Mouse (Mus musculus): Measurements from ENCODE around the gene Heatr5b. TPM values are rescaled to one million over a fixed set of nuclear protein-coding genes. Genes with fewer than 3 reads are reported as not detected.

The Heatr5b gene
- polyA plus RNA-seq, 1 experiment: 30.8 TPM

GRCm38 (mm10) chr17:78734806-78735205, 100.4 kb downstream of the Heatr5b start:
- Histone ChIP-seq H3K36me3 (ENCODE audit: control insufficient read depth, insufficient read depth, low read length) (no peaks in the 10 kb centered on the region), H3K4me3 (ENCODE audit: control insufficient read depth, insufficient read depth, low read length) (no peak overlapping the region), H3K27me3 (ENCODE audit: control insufficient read depth, insufficient read depth, low read length) (no peaks in the 10 kb centered on the region), H3K4me1 (replicated peaks; ENCODE audit: control insufficient read depth, insufficient read depth, low read length) (peaks cover 8% of the 10 kb centered on the region; the same call in 1 of the 2 replicates), H3K27ac (ENCODE audit: control insufficient read depth, insufficient read depth, low read length) (no peak overlapping the region)
- WGBS: 92% methylated on average over 10 of the region's 10 CpGs
- no peak for TF ChIP-seq POLR2A (IDR thresholded peaks at IDR 0.05; ENCODE audit: control insufficient read depth, extremely low read depth, insufficient read depth, low read length, poor library complexity)
- no peak for TF ChIP-seq CTCF (IDR thresholded peaks at IDR 0.05; ENCODE audit: borderline replicate concordance, control insufficient read depth, extremely low read depth, insufficient read depth, low read length, poor library complexity)
- no peak for DNase-seq

GRCm38 (mm10) chr17:78732056-78732455, 103.1 kb downstream of the Heatr5b start:
- no peaks in the 10 kb centered on the region; the same call in 1 of the 2 replicates for H3K36me3 ChIP-seq (ENCODE audit: control insufficient read depth, insufficient read depth, low read length)
- no peaks in the 10 kb centered on the region for H3K27me3 ChIP-seq (ENCODE audit: control insufficient read depth, insufficient read depth, low read length)
- no peak for TF ChIP-seq CTCF (IDR thresholded peaks at IDR 0.05; ENCODE audit: borderline replicate concordance, control insufficient read depth, extremely low read depth, insufficient read depth, low read length, poor library complexity)
- no peak for TF ChIP-seq POLR2A (IDR thresholded peaks at IDR 0.05; ENCODE audit: control insufficient read depth, extremely low read depth, insufficient read depth, low read length, poor library complexity)
- no peak for DNase-seq
- H3K4me3 ChIP-seq (ENCODE audit: control insufficient read depth, insufficient read depth, low read length): no peak overlapping the region
- H3K27ac ChIP-seq (ENCODE audit: control insufficient read depth, insufficient read depth, low read length): no peak overlapping the region
- WGBS: 94% methylated on average over 1 of the region's 1 CpGs
- peaks cover 8% of the 10 kb centered on the region; the same call in 1 of the 2 replicates for H3K4me1 ChIP-seq (replicated peaks; ENCODE audit: control insufficient read depth, insufficient read depth, low read length)

DNA sequence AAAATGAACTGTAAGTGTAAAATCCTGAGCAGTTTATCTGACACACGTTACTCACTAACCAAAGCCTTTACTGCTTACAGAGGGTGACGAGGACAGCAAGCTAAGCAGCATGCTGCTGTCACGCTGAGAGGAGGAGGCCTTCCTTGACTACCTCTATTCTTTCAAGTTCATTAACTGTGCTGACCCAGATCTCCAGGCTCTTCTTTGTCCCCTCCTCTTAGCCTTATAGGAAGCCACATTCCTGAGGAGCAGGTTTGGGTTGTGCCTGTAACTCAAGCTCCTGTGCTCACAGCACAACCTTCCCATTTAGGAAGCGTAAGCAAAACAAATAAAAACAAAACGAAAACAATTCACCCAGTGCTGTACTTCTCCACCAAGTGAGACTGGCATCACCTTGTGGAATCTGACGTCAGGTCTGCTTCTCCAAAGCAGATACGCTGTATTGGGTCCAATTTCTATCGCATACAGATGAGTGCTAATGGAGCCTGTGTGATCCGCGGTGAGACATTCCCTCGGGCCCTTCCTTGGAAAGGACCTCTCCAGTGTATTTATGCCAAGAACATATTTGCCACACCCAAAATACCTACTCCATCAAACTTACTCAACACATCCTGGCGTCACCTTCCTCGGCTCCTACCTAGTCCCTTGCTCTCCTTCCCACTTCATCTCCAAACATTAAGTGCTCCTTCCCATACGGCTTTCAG, 108.3 kb downstream of the Heatr5b start:
- H3K27ac ChIP-seq (ENCODE audit: control insufficient read depth, insufficient read depth, low read length): no peak overlapping the region
- H3K4me1 ChIP-seq (replicated peaks; ENCODE audit: control insufficient read depth, insufficient read depth, low read length): no peaks in the 10 kb centered on the region
- 94% methylated on average over 14 of the region's 14 CpGs for WGBS

DNA sequence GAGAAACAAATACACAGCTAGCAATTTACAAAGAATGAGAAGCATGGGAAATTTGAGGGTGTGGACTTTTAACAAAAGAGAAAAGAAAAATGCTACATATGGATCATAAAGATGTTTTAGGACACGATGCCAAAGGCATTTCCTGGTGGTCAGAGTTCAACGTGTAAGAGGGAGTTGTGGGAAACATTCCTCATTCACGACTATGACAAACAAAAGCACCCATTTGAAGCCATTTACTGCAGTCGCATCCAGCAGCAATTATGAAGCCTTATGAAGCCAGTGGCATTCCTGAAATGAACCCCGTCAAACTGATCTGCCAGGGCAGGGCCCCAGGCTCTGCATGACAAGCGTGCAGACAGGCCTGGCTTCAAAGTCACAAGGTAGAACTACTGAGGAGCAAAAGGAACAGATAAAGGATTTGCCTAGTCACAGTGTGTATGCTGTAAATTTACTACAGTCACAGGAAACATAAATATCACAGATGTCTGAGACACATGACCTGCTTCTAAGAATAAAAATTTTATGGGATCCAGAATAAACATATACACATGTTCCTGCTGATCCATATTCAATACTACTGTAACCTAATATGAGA, 110.6 kb downstream of the Heatr5b start:
- H3K4me3 ChIP-seq (ENCODE audit: control insufficient read depth, insufficient read depth, low read length): no peak overlapping the region
- no peak for DNase-seq
- H3K4me1 ChIP-seq (replicated peaks; ENCODE audit: control insufficient read depth, insufficient read depth, low read length): no peaks in the 10 kb centered on the region
- no peaks in the 10 kb centered on the region for H3K27me3 ChIP-seq (ENCODE audit: control insufficient read depth, insufficient read depth, low read length)
- WGBS: 67% methylated on average over 6 of the region's 6 CpGs
- H3K36me3 ChIP-seq (ENCODE audit: control insufficient read depth, insufficient read depth, low read length): no peaks in the 10 kb centered on the region; the same call in 1 of the 2 replicates
- TF ChIP-seq POLR2A (IDR thresholded peaks at IDR 0.05; ENCODE audit: control insufficient read depth, extremely low read depth, insufficient read depth, low read length, poor library complexity) (no peak), CTCF (IDR thresholded peaks at IDR 0.05; ENCODE audit: borderline replicate concordance, control insufficient read depth, extremely low read depth, insufficient read depth, low read length, poor library complexity) (no peak)
- H3K27ac ChIP-seq (ENCODE audit: control insufficient read depth, insufficient read depth, low read length): no peak overlapping the region

More for the DNA sequence above, 108.3 kb downstream of the Heatr5b start:
- H3K4me3 ChIP-seq (ENCODE audit: control insufficient read depth, insufficient read depth, low read length): no peak overlapping the region
- no peaks in the 10 kb centered on the region; the same call in 1 of the 2 replicates for H3K36me3 ChIP-seq (ENCODE audit: control insufficient read depth, insufficient read depth, low read length)
- TF ChIP-seq CTCF (IDR thresholded peaks at IDR 0.05; ENCODE audit: borderline replicate concordance, control insufficient read depth, extremely low read depth, insufficient read depth, low read length, poor library complexity) (no peak), POLR2A (IDR thresholded peaks at IDR 0.05; ENCODE audit: control insufficient read depth, extremely low read depth, insufficient read depth, low read length, poor library complexity) (no peak)
- no peaks in the 10 kb centered on the region for H3K27me3 ChIP-seq (ENCODE audit: control insufficient read depth, insufficient read depth, low read length)
- DNase-seq: no peak

DNA sequence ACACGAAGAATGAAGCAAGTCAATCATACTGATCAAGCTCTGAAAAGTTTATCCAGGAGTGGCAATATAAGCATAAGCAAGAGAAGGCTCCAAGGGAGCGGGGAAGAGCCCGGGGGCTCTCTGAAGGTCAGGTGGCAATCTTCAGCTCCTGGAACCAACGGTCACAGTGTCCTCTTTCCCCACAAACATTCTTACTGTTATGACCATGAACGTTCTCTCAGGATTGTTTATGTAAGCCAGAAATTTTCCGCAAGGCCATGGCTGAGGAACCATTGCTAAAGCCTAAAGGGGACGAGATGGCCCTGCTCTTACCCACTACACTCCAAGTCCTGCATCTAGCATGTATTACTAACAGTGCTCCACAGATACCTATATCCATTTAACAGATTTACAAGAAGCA, 113.5 kb downstream of the Heatr5b start:
- Histone ChIP-seq H3K4me1 (replicated peaks; ENCODE audit: control insufficient read depth, insufficient read depth, low read length) (no peaks in the 10 kb centered on the region), H3K27me3 (ENCODE audit: control insufficient read depth, insufficient read depth, low read length) (no peaks in the 10 kb centered on the region), H3K4me3 (ENCODE audit: control insufficient read depth, insufficient read depth, low read length) (no peak overlapping the region), H3K36me3 (ENCODE audit: control insufficient read depth, insufficient read depth, low read length) (peaks cover 7% of the 10 kb centered on the region), H3K27ac (ENCODE audit: control insufficient read depth, insufficient read depth, low read length) (no peak overlapping the region)
- 97% methylated on average over 7 of the region's 7 CpGs for WGBS
- TF ChIP-seq POLR2A (IDR thresholded peaks at IDR 0.05; ENCODE audit: control insufficient read depth, extremely low read depth, insufficient read depth, low read length, poor library complexity) (no peak), CTCF (IDR thresholded peaks at IDR 0.05; ENCODE audit: borderline replicate concordance, control insufficient read depth, extremely low read depth, insufficient read depth, low read length, poor library complexity) (no peak)
- no peak for DNase-seq

- Histone ChIP-seq H3K27ac (ENCODE audit: control insufficient read depth, insufficient read depth, low read length) (no peak overlapping the region), H3K36me3 (ENCODE audit: control insufficient read depth, insufficient read depth, low read length) (peaks cover 7% of the 10 kb centered on the region), H3K27me3 (ENCODE audit: control insufficient read depth, insufficient read depth, low read length) (no peaks in the 10 kb centered on the region), H3K4me3 (ENCODE audit: control insufficient read depth, insufficient read depth, low read length) (no peak overlapping the region), H3K4me1 (replicated peaks; ENCODE audit: control insufficient read depth, insufficient read depth, low read length) (no peaks in the 10 kb centered on the region)
- TF ChIP-seq POLR2A (IDR thresholded peaks at IDR 0.05; ENCODE audit: control insufficient read depth, extremely low read depth, insufficient read depth, low read length, poor library complexity) (no peak), CTCF (IDR thresholded peaks at IDR 0.05; ENCODE audit: borderline replicate concordance, control insufficient read depth, extremely low read depth, insufficient read depth, low read length, poor library complexity) (no peak)
- WGBS: 95% methylated on average over 13 of the region's 13 CpGs
- no peak for DNase-seq
Observed at GRCm38 (mm10) chr17:78719086-78719485, 116.1 kb downstream of the Heatr5b start.

Measured in thymus, adult 2 months (tissue).